Mouse (Mus musculus) adrenal gland, postnatal 14 days (tissue): ENCODE results near the gene Olfr1202. TPM values are rescaled to one million over a fixed set of nuclear protein-coding genes. Genes with fewer than 3 reads are reported as not detected.

Source experiments
- DNase-seq: peaks from one replicate; pipeline ENCODE4 v3.0.0; 2021; ENCODE audit warnings: mixed read lengths
- long read RNA-seq, 2 experiments: library from polyadenylated mRNA; stranded (forward); transcript quantifications; one replicate each; pipeline ENCODE4 v2.0.0; 2021
- total RNA-seq: library from RNA; stranded (reverse); gene quantifications from 2 replicates; pipeline ENCODE4 v1.2.3, GENCODE M21; 2021

Gene Olfr1202
- total RNA-seq, result 0.11 TPM in 1 of 2 replicates, not detected in the other
- long read RNA-seq, experiment 1, result 0 reads
- long read RNA-seq, experiment 2, result 0 reads

DNA sequence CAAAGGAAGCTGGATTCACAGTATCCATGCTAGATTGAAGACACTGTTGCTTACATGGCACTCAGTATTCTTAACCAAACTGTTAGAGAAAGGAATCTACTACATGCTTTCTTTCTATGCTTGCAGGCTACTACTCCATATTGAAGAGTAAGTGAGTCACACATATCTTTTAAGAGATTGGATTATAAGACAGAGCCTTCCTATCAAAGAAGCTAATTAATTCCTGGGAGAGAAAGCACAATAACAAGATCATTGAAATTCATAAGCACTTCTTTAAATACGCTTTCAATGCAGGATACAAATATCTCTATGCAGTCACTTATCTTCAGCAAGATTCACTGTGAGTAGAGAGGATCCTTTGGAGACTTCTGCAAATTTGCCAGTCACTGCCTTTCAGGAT lies at the start of gene Olfr1202:
TSS of gene Olfr1202 (plus strand) at position 301 of the 400 bp plus-strand sequence.
- DNase-seq, result no peak

DNA sequence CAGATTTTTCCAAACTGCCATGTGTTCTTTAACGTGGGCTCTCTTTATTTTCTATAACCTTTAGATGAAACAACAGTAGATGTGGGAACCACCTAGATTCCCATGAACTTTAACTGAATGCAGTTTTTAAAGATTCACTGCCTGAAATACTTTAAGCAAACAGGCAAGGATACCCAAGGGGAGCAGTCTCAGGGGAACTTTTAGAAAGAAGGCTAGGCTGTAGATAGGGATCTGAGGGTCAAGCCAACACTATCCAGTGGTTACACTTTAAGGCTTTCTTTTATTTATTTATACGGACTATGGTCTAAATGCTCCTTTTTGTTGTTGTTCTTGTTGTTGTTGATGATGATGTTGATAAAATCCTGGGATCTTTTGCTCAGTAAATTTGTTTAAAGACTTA lies 43.9 kb upstream of the Olfr1202 start, which contains the start of gene Olfr1200:
TSS of gene Olfr1200 (minus strand) at position 101 of the 400 bp plus-strand sequence.
- DNase-seq, result no peak

DNA sequence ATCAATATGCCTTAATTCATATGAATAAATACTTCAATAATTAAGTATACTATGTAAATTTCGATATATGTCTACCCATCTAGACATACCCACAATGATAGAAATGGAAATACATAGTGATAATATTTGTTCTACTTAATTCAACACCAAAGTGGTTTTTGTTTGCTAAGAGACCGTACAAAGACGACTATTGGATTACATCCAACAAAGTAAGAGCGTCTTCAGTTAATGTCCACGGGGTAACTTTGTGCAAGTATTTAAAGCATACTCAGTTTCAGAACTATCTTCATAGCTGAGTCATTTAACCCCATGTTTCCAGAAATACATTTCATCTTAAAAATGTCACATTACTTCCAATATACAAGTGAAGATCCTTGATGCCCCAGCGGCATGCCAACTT lies 21.6 kb upstream of the Olfr1202 start, which contains the start of gene Olfr1201:
TSS of gene Olfr1201 (plus strand) at position 301 of the 400 bp plus-strand sequence.
- DNase-seq, result no peak

DNA sequence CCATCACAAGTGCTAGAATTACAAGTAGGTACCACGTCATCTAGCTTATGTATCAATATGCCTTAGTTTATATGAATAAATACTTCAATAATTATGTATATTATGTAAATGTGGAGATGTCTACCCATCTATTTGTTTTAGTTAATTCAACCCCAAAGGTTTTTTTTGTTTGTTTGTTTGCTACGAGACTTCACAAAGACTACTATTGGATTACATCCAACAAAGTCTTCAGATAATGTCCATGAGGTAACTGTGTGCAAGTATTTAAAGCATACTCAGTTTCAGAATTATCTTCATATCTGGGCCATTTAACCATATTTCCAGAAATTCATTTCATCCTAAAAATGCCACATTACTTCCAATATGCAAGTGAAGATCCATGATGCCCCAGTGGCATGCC lies 15.1 kb downstream of the Olfr1202 start, which contains the start of gene Olfr1205:
TSS of gene Olfr1205 (plus strand) at position 301 of the 400 bp plus-strand sequence.
- no peak for DNase-seq

DNA sequence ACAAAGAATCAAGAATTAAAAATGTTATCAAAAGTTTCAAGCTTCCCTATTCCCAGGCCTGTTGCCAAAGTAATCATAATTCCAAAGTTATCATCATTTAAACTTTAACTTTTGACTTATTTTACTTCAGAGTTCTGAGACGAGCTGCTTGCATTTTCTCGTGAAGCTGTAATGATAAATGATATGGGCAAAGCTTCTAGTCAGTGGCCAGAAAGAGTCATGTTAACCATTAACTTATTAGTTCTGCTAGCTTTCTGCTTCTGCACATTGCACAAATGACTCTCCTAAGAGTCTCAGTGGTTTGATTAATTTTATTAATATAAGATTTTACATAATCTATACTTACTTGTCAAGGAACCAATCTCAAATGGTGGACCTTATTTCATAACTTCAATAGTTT lies 24.2 kb downstream of the Olfr1202 start:
- DNase-seq, result no peak

DNA sequence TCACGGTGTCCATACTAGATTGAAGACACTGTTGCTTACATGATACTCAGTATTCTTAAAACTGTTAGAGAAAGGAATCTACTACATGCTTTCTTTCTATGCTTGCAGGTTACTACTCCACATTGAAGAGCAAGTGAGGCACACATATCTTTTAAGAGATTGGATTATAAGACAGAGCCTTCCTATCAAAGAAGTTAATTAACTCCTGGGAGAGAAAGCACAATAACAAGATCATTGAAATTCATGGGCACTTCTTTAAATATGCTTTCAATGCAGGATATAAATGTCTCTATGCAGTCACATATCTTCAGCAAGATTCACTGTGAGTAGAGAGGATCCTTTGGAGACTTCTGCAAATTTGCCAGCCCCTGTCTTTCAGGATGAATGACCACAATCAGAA lies 34.7 kb downstream of the Olfr1202 start, which contains the start of gene Olfr1204:
TSS of gene Olfr1204 (plus strand) at position 301 of the 400 bp plus-strand sequence.
- DNase-seq, result no peak

DNA sequence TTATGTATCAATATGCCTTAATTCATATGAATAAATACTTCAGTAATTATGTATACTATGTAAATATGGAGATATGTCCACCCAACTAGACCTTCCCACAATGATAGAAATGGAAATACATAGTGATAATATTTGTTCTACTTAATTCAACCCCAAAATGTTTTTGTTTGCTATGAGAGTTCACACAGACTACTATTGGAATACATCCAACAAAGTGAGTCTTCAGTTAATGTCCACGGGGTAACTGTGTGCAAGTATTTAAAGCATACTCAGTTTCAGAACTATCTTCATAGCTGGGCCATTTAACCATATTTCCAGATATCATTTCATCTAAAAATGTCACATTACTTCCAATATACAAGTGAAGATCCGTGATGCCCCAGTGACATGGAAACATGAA lies 48.6 kb downstream of the Olfr1202 start, which contains the start of gene Olfr1206:
TSS of gene Olfr1206 (plus strand) at position 301 of the 400 bp plus-strand sequence.
- DNase-seq, result no peak

Other genes with a start within 250 kb of the Olfr1202 start
- gene Olfr1189, start 228.0 kb upstream of the Olfr1202 start, total RNA-seq, result not detected in 2 replicates
- not detected in 2 replicates for gene Olfr1191-ps1, start 174.0 kb upstream of the Olfr1202 start, total RNA-seq
- not detected in 2 replicates for gene Olfr1192-ps1, start 166.0 kb upstream of the Olfr1202 start, total RNA-seq
- gene Olfr1193, start 138.9 kb upstream of the Olfr1202 start, total RNA-seq, result not detected in 2 replicates
- not detected in 2 replicates for gene Olfr1195, start 125.3 kb upstream of the Olfr1202 start, total RNA-seq
- not detected in 2 replicates for gene Olfr1196, start 109.9 kb upstream of the Olfr1202 start, total RNA-seq
- not detected in 2 replicates for gene Olfr1197, start 82.1 kb upstream of the Olfr1202 start, total RNA-seq
- not detected in 2 replicates for gene Olfr1198, start 63.1 kb upstream of the Olfr1202 start, total RNA-seq
- not detected in 2 replicates for gene Olfr1199, start 54.0 kb upstream of the Olfr1202 start, total RNA-seq
- not detected in 2 replicates for gene Olfr1200, start 44.0 kb upstream of the Olfr1202 start, total RNA-seq
- not detected in 2 replicates for gene Olfr1201, start 21.5 kb upstream of the Olfr1202 start, total RNA-seq
- not detected in 2 replicates for gene Olfr1205, start 15.2 kb downstream of the Olfr1202 start, total RNA-seq
- not detected in 2 replicates for gene Olfr1204, start 34.8 kb downstream of the Olfr1202 start, total RNA-seq
- not detected in 2 replicates for gene Olfr1206, start 48.7 kb downstream of the Olfr1202 start, total RNA-seq
- not detected in 2 replicates for gene Olfr1208, start 87.8 kb downstream of the Olfr1202 start, total RNA-seq
- gene Olfr1209, start 100.7 kb downstream of the Olfr1202 start, total RNA-seq, result not detected in 2 replicates
- gene Olfr1211, start 123.6 kb downstream of the Olfr1202 start, total RNA-seq, result not detected in 2 replicates
- not detected in 2 replicates for gene Olfr1212, start 139.5 kb downstream of the Olfr1202 start, total RNA-seq
- not detected in 2 replicates for gene Gm13762, start 165.8 kb downstream of the Olfr1202 start, total RNA-seq
- gene Olfr1214, start 178.2 kb downstream of the Olfr1202 start, total RNA-seq, result not detected in 2 replicates
- gene Olfr1215, start 192.5 kb downstream of the Olfr1202 start, total RNA-seq, result not detected in 2 replicates
- not detected in 2 replicates for gene Olfr1216, start 203.8 kb downstream of the Olfr1202 start, total RNA-seq
- gene Olfr1217, start 217.6 kb downstream of the Olfr1202 start, total RNA-seq, result not detected in 2 replicates
- not detected in 2 replicates for gene Olfr1218, start 246.7 kb downstream of the Olfr1202 start, total RNA-seq